Mouse (Mus musculus): Measurements from ENCODE around the gene Cops6. TPM values are rescaled to one million over a fixed set of nuclear protein-coding genes. Genes with fewer than 3 reads are reported as not detected.

Cops6 gene
- 153 and 154 TPM in 2 replicates for polyA plus RNA-seq (2015; fragmentation: Nextera tagmentation; extraction: Ambion mirVana)

DNA sequence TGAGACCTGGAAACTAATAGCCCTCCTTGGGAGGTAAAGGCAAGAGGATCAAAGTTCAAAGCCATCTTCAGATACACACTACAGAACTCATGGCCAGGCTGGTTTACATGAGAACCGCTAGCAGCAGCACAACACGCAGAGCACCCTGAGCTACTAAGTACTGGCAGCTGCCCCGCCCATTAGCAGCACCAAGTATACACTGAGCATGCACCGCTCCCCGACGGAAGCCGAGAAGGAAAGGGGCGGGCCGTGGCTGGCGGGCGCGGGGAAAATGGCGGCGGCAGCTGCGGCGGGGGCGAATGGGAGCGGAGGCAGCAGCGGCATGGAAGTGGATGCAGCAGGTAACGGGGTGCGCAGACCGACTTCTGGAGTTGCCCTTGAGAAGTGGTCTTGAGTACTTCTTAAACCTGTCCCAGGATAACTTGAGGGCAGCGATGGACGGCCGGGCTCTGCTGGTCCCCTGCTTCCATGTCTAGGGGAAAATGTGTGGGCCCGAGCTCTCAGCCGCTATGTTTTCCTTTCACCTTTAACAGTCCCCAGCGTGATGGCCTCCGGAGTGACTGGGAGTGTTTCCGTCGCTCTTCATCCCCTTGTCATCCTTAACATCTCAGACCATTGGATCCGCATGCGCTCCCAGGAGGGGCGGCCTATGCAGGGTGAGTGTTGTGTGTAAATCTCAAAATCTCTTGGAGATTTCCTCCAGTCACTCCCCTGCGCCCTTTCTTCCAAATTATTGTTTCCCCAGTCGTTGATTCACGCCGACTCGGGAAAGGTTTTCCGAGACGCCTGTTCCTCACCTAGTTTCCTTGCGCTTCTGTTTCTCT lies at the start of gene Cops6:
TSS of gene Cops6 (plus strand) at position 230 of the 824 bp plus-strand sequence.
- H3K4me1 ChIP-seq (ENCODE audit: control insufficient read depth, low read depth, low read length), result peaks cover 26% of the 10 kb centered on the region
- H3K4me2 ChIP-seq (ENCODE audit: low read depth, low read length), result peak within 1 kb of the TSS; percentile 88
- peak; percentile 97 for ATAC-seq (ENCODE audit: low read depth)
- H3K27me3 ChIP-seq (ENCODE audit: control insufficient read depth, insufficient read depth, low read depth, low read length), result no peaks in the 10 kb centered on the region
- H3K9me3 ChIP-seq (replicated peaks; ENCODE audit: control insufficient read depth, low read length), result no peaks in the 10 kb centered on the region
- H3K27ac ChIP-seq (ENCODE audit: low read length), result peak within 1 kb of the TSS; percentile 78
- peaks cover 34% of the 10 kb centered on the region for H3K36me3 ChIP-seq (ENCODE audit: control insufficient read depth, insufficient read depth)
- WGBS (ENCODE audit: insufficient replicate concordance), result under 1% methylated on average over 42 of the region's 42 CpGs
- H3K4me3 ChIP-seq (ENCODE audit: low read depth, low read length), result peak within 1 kb of the TSS; percentile 92
- peak within 1 kb of the TSS; percentile 86 for H3K9ac ChIP-seq (ENCODE audit: low read depth, low read length)

DNA sequence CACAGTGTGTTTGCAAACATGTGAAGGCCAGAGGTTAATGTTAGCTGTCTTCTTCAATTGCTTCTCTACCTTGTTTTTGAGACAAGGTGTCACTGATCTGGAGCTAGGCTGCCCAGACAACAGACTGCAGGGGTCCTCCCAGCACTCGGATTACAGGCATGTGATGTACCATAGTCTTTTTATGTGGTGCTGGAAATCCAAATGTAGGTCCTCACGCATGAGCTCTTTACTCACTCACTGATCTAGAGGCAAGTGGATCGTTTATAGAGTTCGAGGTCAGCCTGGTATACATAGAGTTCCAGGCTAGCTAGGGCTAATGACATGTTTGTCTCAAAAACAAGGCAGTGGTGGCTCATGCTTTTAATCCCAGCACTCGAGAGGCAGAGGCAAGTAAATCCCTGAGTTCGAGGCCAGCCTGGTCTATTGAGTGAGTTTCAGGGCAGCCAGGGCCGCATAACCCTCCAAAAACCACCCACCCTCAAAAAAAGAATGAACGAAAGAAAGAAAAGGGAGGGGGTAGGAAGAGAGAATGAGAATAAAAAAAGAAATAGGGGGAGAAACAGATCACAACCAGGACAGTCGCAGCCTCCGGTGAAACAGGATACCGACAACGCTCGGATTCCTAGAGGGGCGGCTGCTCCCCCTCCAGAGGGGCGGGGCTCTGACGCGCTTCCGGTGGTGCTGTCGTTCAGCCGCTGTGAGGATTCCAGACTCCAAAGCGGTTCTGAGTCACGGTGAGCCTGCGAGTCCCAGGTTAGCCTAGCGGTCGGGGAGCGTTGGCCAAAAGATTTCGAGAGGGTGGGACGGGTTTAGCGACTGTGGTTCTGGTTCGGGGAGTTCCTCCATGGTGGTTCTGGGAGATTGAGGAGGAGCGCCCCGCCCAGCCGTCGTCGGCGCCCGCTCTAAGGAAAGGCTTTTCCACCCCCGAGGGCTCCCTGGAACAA lies 44.3 kb upstream of the Cops6 start, which contains the start of gene Zscan21:
TSS of gene Zscan21 (plus strand) at position 649 of the 944 bp plus-strand sequence.
- Histone ChIP-seq H3K4me3 (ENCODE audit: low read depth, low read length) (peak within 1 kb of the TSS; percentile 77), H3K4me2 (ENCODE audit: low read depth, low read length) (peak within 1 kb of the TSS; percentile 76), H3K4me1 (ENCODE audit: control insufficient read depth, low read depth, low read length) (peaks cover 19% of the 10 kb centered on the region), H3K36me3 (ENCODE audit: control insufficient read depth, insufficient read depth) (no peaks in the 10 kb centered on the region), H3K9ac (ENCODE audit: low read depth, low read length) (peak within 1 kb of the TSS; percentile 75), H3K27ac (ENCODE audit: low read length) (peak within 1 kb of the TSS; percentile 93), H3K9me3 (replicated peaks; ENCODE audit: control insufficient read depth, low read length) (no peaks in the 10 kb centered on the region), H3K27me3 (ENCODE audit: control insufficient read depth, insufficient read depth, low read depth, low read length) (no peaks in the 10 kb centered on the region)
- peak; percentile 98 for ATAC-seq (ENCODE audit: low read depth)
- WGBS (ENCODE audit: insufficient replicate concordance), result 7% methylated on average over 38 of the region's 38 CpGs

DNA sequence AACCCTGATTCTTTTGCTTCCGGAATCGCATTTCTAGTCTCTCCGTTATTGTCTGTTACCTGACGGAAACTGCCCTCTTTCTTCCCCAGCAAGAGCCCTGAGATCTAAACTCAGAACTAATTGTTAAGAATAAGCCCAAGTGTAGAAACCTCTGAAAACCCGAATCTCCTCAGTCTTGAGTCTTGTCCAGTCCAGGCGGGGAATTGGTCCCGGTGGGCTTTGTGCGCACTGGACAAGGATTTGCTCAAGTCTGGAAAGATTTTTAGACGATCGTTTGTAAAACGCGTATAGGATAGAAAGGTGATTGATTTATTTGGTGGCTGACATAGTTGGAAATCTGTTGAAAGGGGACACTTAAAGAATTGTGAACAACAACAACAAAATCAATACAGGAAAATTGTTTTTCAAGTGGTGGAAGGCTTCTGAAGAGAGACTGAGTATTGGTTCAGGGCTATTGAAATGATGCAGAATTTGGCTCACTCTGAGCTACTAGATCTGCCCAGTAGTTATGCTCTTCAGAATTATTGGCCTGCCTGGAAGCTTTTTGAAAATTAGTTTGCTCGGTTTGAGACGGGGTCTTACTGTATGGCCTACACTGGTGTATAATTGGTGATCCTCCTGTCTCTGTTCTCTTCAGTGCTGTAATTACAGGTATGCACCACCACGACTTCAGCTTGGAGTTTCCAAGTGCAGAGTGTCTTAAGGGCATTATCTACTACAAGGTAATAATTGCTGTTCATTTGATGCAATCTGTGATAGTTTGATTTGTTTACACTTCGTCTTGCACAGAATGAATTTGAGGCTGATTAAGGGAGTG lies 43.5 kb upstream of the Cops6 start:
- Histone ChIP-seq H3K27ac (ENCODE audit: low read length) (peak overlapping the region; percentile 93), H3K4me2 (ENCODE audit: low read depth, low read length) (peak overlapping the region; percentile 76), H3K9me3 (replicated peaks; ENCODE audit: control insufficient read depth, low read length) (no peaks in the 10 kb centered on the region), H3K36me3 (ENCODE audit: control insufficient read depth, insufficient read depth) (no peaks in the 10 kb centered on the region), H3K4me3 (ENCODE audit: low read depth, low read length) (peak overlapping the region; percentile 77), H3K4me1 (ENCODE audit: control insufficient read depth, low read depth, low read length) (peaks cover 19% of the 10 kb centered on the region), H3K9ac (ENCODE audit: low read depth, low read length) (peak overlapping the region; percentile 75), H3K27me3 (ENCODE audit: control insufficient read depth, insufficient read depth, low read depth, low read length) (no peaks in the 10 kb centered on the region)
- ATAC-seq (ENCODE audit: low read depth), result peak; percentile 19
- WGBS (ENCODE audit: insufficient replicate concordance), result 5% methylated on average over 16 of the region's 16 CpGs

DNA sequence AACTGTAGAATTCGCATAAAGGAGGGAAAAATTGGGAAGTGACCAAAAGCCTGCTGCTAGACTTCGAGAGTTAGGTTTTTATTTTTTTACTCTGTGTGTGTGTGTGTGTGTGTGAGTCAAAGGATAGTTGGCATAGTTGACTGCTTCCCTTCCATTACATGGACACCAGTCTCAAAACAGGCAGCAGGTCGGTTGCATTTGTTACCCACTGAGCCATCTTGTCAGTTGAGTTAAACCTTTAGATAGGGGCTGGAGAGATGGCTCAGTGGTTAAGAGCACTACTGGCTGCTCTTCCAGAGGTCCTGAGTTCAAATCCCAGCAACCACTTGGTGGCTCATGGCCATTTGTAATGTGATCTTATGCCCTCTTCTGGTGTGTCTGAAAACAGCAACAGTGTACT lies 42.8 kb upstream of the Cops6 start:
- H3K4me1 ChIP-seq (ENCODE audit: control insufficient read depth, low read depth, low read length), result peaks cover 19% of the 10 kb centered on the region
- H3K9ac ChIP-seq (ENCODE audit: low read depth, low read length), result peak overlapping the region; percentile 75; the same call in 1 of the 2 replicates
- H3K4me2 ChIP-seq (ENCODE audit: low read depth, low read length), result peak overlapping the region; percentile 76
- no peaks in the 10 kb centered on the region for H3K27me3 ChIP-seq (ENCODE audit: control insufficient read depth, insufficient read depth, low read depth, low read length)
- H3K27ac ChIP-seq (ENCODE audit: low read length), result no peak overlapping the region
- 66% methylated on average over 3 of the region's 3 CpGs for whole genome bisulfite sequencing (ENCODE audit: insufficient replicate concordance)
- no peaks in the 10 kb centered on the region for H3K36me3 ChIP-seq (ENCODE audit: control insufficient read depth, insufficient read depth)
- peak overlapping the region; percentile 77 for H3K4me3 ChIP-seq (ENCODE audit: low read depth, low read length)
- H3K9me3 ChIP-seq (replicated peaks; ENCODE audit: control insufficient read depth, low read length), result no peaks in the 10 kb centered on the region
- ATAC-seq (ENCODE audit: low read depth), result no peak

DNA sequence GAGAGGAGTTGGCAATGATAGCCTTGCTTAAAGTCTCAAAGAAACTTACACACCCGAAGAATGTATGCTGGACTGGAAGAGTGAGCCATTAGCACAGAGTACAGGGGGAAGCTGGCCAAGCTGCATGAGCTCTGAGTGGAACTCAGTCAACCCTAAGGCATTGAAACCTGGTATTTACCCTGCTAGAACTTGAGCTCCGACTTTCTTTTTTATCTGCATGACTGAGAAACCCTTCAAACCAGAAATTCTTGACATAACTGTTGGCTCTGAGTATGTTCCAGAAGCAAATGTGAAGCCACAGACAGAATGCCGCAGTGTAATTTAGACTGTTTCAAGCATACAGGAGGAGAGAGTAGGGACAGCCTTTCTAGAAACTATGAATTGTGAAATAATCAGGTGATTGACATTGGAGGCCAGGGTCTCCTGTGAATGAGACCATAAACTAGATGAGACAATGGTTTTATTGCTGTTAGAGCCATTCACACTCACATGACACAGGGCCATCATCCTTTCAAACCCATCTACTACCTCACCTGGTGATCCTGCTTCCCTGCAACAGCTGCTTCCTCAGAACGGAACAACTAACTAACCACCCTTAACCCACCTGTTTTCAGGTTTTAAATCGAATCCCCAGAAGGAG lies 28.3 kb upstream of the Cops6 start:
- H3K9ac ChIP-seq (ENCODE audit: low read depth, low read length), result no peak overlapping the region
- H3K36me3 ChIP-seq (ENCODE audit: control insufficient read depth, insufficient read depth), result peaks cover 23% of the 10 kb centered on the region
- H3K27me3 ChIP-seq (ENCODE audit: control insufficient read depth, insufficient read depth, low read depth, low read length), result no peaks in the 10 kb centered on the region
- H3K27ac ChIP-seq (ENCODE audit: low read length), result no peak overlapping the region
- H3K9me3 ChIP-seq (replicated peaks; ENCODE audit: control insufficient read depth, low read length), result no peaks in the 10 kb centered on the region
- peaks cover 9% of the 10 kb centered on the region for H3K4me1 ChIP-seq (ENCODE audit: control insufficient read depth, low read depth, low read length)
- H3K4me3 ChIP-seq (ENCODE audit: low read depth, low read length), result no peak overlapping the region
- no peak overlapping the region for H3K4me2 ChIP-seq (ENCODE audit: low read depth, low read length)
- no peak for ATAC-seq (ENCODE audit: low read depth)
- 78% methylated on average over 5 of the region's 5 CpGs for WGBS (ENCODE audit: insufficient replicate concordance)

DNA sequence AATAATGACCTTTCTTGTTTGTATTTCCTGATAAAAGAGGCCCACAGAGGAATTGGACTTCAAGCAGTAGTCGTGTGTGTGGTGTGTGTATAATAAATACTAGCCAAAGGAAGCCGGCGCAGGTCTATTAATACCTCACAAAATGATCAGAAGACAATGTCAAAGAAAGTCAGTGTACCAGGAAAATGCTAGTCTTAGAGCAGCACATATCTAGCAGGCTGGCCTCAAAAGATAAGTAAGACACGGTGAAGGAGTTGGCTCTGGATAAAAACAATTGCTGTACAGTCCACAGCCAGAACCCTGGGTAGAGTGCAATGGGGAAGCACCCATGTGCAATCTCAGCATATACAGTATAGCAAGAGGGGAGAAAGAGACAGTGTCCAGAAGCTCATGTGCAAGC lies 23.6 kb upstream of the Cops6 start:
- peak; percentile 82 for ATAC-seq (ENCODE audit: low read depth)
- H3K27ac ChIP-seq (ENCODE audit: low read length), result 0 out of 2 replicates have a peak overlapping the region, but pooled peaks have one; percentile 12
- no peak overlapping the region for H3K4me2 ChIP-seq (ENCODE audit: low read depth, low read length)
- H3K4me1 ChIP-seq (ENCODE audit: control insufficient read depth, low read depth, low read length), result peaks cover 11% of the 10 kb centered on the region
- H3K27me3 ChIP-seq (ENCODE audit: control insufficient read depth, insufficient read depth, low read depth, low read length), result no peaks in the 10 kb centered on the region
- no peak overlapping the region for H3K9ac ChIP-seq (ENCODE audit: low read depth, low read length)
- H3K9me3 ChIP-seq (replicated peaks; ENCODE audit: control insufficient read depth, low read length), result no peaks in the 10 kb centered on the region
- H3K36me3 ChIP-seq (ENCODE audit: control insufficient read depth, insufficient read depth), result peaks cover 7% of the 10 kb centered on the region; the same call in 1 of the 2 replicates
- WGBS (ENCODE audit: insufficient replicate concordance), result 25% methylated on average over 4 of the region's 4 CpGs
- H3K4me3 ChIP-seq (ENCODE audit: low read depth, low read length), result no peak overlapping the region

DNA sequence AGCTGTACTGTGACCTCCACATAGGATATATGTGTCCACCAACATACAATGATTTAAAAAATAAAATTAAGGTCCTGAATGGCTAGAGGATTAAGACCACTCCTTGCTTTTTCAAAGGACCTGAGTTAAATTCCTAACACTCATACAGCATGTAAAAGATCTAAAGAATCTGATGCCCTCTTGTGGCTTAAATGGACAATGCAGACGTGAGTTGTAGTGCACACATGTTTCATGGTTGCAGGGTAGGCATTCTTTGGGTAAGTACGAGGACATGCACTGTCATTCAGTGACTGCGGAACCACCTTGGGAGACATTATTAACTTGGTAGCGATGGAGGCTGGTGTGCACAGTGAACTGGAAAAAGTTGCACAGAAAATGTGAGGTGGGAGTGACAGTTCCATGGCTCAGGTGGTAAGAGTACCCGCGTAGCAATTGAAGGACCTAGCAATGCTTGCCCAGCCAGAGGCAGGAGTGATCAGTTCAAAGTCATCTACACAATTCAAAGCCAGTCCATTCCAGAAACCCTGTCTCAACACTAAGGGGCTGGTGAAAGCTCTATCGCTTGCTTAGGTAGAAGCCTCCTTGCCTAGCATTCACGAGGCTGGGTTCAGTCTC lies 22.8 kb upstream of the Cops6 start:
- no peaks in the 10 kb centered on the region for H3K9me3 ChIP-seq (replicated peaks; ENCODE audit: control insufficient read depth, low read length)
- peaks cover 5% of the 10 kb centered on the region; the same call in 1 of the 2 replicates for H3K36me3 ChIP-seq (ENCODE audit: control insufficient read depth, insufficient read depth)
- no peak overlapping the region for H3K27ac ChIP-seq (ENCODE audit: low read length)
- peak; percentile 54; the same call in 1 of the 2 replicates for ATAC-seq (ENCODE audit: low read depth)
- H3K9ac ChIP-seq (ENCODE audit: low read depth, low read length), result no peak overlapping the region
- 41% methylated on average over 8 of the region's 8 CpGs for WGBS (ENCODE audit: insufficient replicate concordance)
- H3K4me1 ChIP-seq (ENCODE audit: control insufficient read depth, low read depth, low read length), result peaks cover 11% of the 10 kb centered on the region
- no peak overlapping the region for H3K4me3 ChIP-seq (ENCODE audit: low read depth, low read length)
- H3K27me3 ChIP-seq (ENCODE audit: control insufficient read depth, insufficient read depth, low read depth, low read length), result no peaks in the 10 kb centered on the region
- H3K4me2 ChIP-seq (ENCODE audit: low read depth, low read length), result no peak overlapping the region
